Mouse (Mus musculus) inflammation-experienced regulatory T-cells, adult 6 months (primary cell): ENCODE data around the gene Il15ra. TPM values are rescaled to one million over a fixed set of nuclear protein-coding genes. Genes with fewer than 3 reads are reported as not detected.

Source experiments
- ATAC-seq: one replicate; pipeline ENCODE4 v1.8.0; 2017
- polyA plus RNA-seq, 3 experiments: library from polyadenylated mRNA; unstranded; fragments of 100-300 nt; shearing (Covaris generic); gene quantifications; one replicate each; pipeline ENCODE4 v1.2.1; 2017

Gene Il15ra
- 10 to 100 TPM; 26.6 to 36.7 (median 29.9) TPM for polyA plus RNA-seq

DNA sequence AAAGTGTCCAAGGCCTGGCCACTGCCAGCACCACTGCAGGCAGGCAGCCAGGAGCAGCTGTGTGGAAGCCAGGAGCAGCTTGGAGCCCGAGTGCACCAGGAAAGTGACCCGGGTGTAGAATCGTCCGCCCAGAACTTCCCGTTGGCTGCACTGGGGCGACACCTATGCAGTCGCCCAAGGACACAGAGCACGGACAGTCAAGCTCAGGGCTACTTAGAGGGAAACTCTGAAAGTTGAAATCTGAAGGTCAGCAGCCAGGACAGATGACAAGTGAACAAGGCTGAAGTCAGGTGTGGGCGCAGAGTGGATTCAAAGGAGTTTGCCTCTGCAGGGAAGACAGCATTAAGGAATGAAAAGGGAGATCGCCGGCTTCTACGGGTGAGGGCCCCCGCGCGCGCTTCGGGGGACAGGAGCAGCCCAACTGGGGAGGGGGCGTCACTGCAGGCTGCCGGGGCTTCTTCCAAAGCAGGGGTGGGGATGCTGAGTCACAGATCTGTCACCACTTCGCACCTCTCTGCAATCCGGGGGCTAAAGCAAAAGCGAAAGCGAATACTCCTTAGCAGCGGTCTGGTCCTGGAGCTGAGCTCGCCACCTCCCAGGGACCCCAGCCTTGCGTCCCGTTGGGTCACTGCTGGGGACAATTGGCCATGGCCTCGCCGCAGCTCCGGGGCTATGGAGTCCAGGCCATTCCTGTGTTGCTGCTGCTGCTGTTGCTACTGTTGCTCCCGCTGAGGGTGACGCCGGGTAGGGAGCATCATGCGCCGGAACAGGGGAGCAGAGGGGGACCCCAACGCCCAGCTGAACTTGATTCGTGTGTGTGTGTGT lies at the start of gene Il15ra:
Gene Il15ra, plus strand, starts transcription at position 90 of the 825 bp plus-strand sequence.
- peak; percentile 93 for ATAC-seq

DNA sequence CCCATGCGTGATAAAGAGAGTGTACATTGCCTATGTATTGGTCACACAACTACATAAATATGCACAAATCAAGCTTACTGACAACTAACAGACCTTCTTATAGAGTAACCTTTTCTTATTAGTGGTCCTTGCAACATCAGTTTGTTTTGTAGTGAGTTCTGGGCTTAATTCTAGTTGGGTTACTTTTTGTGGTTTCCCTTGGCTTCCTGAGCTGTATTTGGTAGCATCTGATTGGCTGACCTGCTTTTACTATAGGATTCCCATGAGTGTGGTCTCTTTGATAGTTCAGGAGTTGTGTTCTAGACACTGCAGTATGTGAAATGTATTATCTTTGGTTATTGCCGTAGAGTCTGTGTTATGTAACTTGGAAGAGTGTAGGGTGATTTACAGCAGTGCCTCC lies 47.5 kb upstream of the Il15ra start:
- peak; percentile 44 for ATAC-seq

DNA sequence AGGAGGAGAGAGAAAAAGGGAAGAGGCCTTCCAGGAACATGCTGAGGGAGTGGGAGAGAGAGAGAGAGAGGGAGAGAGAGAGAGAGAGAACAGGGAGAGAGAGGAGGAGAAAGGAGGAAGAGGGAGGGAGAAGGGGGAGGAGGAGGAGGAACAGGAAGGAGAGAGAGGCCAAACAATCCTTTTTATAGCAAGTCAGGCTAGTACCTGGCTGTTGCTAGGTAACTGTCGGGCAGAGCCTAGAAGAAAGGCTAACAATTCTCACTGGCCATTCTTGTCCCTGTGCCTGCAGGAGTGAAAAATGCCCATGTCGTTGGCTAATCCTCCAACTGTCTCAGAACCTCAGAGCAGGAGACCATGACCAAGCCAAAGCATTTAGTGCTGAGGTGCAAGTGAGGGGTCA lies 45.8 kb upstream of the Il15ra start:
- no peak for ATAC-seq

DNA sequence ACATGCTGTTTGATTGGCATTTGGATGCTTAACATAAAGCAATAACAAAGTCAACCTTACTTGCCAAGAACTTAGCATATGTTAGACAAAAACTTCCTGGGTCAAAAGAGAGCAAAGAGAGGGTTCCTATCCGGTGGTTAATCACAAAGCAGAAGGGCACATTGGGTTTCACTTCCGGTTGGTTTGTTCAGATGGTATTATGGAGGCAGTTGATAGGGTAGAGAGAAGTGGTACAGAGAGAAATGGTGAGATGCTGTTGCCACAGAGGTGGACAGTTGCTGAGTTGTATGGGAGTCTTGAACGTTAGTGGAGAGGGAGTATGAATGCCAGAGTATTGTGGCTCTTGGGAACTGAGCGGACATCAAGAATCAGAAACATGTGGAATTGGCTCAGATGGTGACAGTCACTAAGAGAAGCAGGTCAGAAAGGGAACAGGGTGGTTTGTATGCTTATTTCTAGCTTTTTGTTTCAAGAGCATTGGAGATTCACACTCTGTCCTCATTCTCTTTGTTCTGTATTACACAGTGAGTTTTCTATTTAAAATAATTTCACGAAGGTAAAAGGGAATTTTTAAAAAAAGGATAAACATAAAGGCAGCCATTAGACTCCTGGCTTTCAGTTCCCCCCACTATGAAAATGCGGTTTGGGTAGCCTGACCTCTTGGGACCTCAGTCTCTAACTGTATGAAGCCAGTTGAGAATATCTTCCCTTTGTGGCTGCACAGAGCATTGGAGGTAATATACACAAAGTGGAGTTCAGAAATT lies 42.8 kb upstream of the Il15ra start:
- ATAC-seq, result peak; percentile 41

DNA sequence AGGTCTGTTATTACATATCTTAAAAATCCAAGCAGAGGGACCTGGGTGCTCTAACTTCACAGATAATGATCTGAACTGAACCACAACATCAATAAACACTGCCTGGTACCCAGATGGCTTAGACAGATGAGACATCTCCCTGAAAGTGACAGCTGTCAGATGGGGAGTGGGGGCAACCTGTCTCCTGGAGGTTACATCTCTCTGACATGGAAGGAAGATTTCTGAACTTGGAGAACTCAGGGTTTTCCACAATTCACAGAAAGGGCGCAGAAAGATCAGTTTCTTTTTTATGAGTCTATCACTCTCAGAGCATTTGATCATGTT lies 42.2 kb upstream of the Il15ra start:
- ATAC-seq, result peak; percentile 33

DNA sequence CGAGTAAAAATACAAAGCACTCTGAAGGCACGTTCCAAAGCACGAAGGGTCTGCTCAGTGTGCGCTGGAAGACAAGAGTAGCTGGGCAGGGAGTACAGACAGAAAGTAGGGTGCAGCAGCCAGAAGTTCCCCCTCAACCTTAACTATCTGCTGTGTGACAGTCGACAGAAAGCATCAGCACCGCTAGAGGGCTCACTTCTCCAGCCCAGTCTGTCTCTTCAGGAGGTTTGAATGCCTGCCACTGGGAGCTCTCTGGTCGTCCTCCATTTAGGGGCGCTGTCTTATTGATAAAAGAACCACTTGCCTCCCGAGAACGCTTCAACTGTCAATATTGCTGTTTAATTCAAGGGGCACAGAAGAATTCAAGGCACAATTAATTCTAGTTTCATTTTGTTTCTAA lies 41.1 kb upstream of the Il15ra start:
- peak; percentile 68 for ATAC-seq

DNA sequence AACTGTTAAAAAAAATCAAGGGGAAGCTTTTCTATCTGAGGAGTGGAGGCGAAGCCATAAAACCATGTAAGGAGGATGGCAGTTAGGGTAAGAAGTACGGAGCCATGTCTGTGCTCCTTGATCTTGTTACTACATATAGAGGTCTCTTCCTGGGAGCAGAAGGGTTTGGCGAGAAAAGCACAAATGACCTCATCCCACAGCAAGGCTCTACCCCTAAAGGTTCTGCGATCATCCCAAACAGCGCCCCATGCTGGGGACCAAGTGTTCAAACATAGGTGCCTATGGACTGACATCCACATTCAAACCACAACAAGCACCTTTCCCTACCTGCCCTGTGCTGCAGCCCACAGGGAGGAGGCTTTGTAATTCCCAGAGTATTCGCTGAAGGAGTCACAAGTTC lies 40.7 kb upstream of the Il15ra start:
- ATAC-seq, result no peak

DNA sequence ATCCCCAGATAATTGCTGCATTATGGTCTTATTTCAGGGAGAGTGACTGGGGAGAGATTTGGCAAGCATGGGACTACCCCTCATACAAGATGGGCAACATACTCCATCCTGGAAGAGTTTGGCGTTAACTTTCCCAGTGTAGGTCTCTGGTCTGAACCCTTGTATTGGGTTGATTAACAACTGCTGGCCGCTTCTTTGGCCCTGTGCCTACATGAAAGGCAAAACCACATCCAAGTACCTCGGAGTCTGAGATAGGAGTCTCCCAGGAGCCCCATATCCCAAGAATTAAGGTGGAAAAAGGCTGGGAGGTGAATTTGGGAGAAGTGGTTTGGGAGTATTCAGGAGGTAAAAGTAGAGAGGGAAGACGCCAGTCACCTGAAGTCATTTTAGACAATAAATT lies 40.3 kb upstream of the Il15ra start:
- no peak for ATAC-seq

DNA sequence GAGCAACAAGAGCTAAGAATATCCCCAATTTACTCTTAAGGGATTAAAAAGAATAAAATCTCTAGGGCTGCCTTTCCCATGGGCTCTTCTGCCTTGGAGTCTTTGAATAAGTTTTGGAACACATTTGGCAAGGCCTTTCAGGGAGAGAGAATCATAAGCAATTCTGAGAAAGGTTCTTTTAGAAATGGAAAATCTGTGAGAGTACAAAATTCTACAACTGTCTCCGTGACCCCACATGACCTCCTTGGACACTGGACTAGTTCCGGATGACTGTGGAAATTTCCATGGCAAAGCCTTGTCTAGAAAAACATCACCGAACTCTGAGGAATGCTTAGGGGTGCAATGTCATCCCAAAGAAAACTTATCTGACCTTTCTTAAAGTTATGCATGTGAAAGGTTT lies 39.8 kb upstream of the Il15ra start:
- no peak for ATAC-seq

DNA sequence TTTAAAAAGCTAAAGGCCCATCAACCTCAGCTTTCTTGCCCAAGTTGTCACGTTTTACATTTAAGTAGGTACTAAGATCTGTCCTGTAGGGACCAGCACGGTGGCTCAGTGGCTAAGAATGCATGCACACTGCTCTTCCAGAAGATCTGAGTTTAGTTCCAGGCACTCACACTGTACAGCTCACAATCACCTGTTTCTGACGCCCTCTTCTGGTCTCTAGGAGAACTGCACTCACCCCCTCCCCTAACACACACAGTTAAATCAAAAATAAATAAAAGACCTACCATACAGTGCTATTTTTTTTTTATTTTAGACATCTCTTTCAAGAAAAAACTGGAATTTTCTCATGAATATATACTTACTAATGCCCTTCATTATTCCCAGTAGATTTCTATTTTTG lies 32.9 kb upstream of the Il15ra start:
- peak; percentile 66 for ATAC-seq

DNA sequence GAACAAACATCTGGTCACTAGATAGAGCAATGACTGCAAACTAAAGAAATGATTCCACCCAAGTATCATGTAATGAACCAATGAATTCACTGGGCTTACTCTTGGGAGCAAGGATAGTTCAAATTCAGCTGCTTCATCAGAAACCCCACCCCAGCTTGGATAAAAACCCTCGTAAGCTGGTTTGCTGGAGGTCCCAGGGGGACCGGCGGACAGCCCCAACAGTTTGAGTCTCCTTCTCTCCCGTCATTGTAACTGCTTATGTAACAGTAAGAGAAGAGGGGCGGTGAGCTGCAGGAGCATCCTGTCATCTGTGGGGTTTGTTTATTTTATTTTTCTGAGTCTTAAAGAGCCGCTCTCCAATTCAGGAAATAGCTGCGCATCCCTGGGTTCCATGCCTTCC lies 25.5 kb upstream of the Il15ra start:
- no peak for ATAC-seq

DNA sequence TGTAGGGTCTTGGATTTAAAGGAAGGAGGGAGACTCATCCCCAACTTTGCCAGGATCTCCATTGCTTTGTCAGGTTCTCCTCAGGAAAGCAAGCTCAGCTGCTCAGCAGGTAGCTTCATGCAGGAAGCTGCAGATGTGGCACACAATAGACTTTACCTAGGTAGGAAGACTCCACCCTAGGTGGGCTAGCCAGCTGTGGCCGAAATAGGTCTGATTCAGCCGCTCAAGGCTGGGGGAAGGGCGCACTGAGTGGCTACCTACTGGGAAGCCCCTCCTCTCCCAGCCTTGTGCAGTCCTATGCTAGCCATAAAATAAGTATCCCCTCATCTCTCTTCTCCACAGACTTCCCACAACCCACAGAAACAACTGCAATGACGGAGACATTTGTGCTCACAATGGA lies 22.4 kb upstream of the Il15ra start:
- no peak for ATAC-seq

DNA sequence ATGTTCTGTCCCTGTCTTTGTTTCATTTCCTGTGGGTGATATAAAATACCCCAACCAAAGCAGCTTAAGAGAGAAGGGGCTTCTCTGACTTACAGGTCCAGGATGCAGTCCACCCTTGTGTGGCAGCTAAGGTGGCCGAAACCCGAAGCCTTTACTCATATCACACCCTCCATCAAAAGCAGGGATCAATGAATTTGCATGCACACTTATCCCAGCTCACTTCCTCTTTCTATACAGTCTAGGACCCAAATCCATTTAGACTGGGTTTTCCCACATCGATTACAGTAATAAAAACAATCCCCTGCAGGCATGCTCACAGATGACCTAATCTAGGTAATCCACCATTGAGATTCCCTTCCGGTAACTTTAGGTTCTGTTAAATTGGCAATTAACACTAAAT lies 18.6 kb upstream of the Il15ra start:
- no peak for ATAC-seq

DNA sequence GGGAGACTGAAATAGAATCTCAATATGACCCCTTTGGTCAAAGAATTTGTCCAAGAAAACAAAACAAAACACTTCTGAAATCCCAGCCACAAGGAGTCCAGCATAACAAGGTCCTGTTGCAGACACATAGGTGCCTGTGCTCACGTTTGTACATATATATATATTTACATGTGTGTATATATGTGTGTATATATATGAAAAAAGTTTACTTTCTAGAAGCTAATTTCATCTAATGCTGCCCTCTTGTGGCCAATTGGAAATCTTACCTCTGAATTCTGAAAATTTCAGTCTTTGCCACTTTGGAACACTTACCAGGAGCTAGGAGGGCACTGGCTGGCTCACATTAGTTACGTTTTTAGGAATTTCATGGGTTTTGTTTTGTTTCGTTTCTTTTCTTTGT lies 17.7 kb upstream of the Il15ra start:
- ATAC-seq, result no peak

DNA sequence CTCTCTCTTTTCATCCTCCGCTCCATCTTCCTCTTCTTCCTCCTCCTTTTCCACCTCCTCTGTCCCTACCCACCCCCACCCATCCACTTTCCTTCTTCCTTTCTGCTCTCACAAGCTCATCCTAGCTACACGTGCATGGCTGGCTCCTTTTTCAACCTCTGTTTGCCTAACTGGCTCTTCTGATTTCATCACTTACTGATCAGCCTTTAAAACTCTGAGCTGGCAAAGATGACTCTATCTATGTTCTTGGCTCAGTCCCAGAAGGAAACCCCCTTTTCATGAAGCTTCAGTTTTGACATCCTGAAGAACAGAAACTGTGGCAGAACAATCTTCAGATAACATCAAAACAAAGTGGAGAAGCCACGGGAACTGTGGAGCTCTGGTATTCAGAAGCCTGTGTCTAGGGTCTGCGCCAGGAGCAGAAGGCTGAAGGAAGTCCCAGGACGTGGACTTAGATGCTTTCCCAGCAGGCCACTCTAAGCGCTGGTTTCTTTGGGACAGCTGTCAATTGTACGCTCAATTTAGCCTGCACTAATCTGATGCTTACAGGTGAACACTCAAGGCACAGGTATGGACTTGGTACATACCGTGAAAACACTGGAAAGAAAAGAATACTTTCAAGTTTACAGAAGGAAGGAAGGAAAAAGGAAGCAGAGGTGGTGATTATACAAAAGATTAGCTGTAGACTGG lies 14.7 kb upstream of the Il15ra start:
- ATAC-seq, result no peak

DNA sequence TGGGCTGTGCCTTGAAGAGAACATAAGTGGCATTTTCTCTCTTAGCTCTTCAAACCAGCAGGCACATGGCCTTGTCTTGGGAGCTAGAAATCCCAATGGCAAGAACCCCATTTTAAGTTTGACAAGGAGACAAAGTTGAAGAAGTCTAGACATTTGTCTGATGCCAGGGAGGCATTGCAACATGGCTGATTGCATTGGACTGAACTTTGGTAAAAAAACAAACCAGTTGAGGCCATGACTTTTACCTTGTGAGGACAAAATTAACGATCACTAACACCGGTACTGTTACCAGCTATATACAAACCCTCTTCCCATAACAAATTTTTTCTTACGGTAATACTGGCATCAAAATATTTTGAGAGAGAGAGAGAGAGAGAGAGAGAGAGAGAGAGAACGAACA lies 11.7 kb upstream of the Il15ra start:
- ATAC-seq, result no peak

DNA sequence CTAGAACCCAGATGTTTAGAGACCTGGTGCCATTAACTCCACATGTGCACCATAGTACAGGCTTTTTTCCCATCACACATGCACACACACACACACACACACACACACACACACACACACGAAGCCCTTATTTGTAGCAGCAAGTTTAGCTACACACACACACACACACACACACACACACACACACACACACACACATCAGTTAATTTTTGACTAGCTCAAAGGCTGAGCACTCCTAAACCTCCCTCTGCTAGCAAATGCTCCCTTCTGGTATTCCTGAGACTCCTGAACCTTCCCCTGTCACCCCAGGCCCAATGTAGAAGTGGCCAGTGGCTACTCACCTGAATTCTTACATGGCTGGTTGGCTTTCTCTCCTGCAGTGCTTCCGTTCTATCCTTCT lies 11.0 kb upstream of the Il15ra start:
- no peak for ATAC-seq

DNA sequence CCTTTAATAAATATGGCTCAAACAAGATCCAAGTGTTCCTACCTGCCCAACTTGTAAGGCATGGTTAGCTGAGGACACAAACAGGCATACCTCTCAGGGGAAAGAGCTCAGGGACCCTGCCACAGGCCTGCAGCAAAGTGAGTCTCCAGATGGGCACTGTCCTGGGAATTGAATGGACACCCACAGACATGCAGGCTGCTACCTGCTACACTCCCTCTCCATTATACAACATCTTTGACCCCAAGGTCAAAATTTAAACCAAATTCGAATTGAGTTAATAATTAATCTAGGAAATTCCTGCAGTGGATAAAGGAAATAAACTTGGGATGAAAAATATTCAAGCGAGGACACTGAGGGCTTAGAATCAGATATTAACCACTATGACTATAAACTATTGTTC lies 9.2 kb upstream of the Il15ra start:
- ATAC-seq, result no peak

DNA sequence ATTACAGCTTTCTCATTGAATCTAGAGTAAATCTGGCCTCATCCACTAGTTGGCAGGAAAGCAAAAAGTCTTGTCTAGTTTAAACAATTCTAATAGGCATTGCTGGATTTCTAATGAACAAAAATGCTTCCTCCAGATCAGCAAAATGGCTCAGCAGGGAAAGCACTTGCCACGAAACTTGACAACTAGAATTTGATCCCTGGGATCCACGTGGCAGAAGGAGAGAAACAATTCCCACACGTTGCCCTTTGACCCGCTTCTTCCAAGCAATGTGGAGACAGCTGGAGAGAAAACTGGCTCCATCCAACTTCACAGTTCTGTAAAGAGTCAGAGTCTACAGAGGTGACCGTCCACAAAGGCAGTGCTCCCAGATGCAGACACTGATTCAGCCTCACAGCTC lies 6.1 kb upstream of the Il15ra start:
- no peak for ATAC-seq

DNA sequence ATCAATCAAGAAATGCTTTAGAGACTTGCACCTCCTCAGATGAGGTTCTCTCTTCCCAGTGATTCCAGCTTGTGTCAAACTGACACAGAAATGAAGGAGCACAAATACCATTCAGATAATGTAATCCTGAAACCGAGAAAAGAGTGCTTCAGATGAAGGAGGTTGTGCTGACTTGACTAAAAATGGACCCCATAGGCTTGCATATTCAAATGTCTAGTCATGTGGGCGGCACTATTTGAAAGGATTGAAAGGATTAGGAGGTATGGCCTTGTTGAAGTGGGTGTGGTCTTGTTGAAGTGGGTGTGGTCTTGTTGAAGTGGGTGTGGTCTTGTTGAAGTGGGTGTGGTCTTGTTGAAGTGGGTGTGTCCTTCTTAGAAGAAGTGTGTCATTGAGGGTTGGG lies 5.2 kb upstream of the Il15ra start:
- no peak for ATAC-seq

DNA sequence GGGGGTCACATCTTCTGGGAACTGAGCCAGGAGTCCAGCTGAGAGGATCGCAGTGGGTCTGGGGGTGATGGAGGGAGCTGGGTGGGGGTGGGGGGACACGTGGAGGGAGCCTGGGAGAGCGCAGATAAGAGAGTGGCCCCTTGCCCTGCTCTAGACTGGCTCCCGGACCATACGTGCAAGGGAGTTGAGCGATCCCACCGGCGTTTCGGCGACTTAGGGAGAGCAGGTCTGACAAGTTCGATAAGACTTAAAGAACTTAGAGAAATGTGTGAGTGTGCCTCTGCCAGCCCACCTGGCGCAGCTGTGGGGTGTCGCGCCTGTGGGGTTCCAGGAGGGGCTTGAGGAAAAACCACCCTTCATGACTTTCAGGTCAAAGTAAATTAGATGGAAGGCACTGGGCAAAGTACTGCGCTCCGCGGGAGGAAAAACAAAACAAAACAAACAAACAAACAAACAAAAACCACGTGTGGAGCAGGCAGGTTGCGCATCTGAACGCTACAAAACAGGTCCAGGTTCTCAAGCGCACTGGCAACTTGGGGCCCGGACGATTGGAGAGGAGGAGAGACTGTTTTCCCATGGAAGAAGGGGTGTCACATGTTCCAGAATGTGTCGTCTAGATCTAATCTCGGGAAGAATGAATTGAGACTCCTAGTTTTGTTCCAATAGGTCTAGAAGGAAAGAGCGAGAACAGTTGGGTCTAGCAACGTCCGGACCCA lies 1.1 kb downstream of the Il15ra start:
- peak; percentile 22 for ATAC-seq

DNA sequence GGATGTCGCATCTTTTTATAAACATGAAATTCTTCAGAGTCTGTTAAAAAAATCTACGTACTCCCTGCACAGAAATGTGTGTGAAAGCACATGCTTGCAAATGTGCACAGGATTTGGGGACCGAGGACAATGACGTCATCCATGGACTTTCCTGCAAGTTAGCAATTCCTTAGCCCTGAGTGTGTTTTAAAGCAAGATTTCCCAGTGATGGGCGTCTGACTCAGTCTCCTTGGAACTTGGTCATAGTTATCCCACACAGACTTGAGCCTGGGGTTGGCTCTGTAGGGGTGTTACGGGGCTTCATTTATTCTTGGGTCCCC lies 1.6 kb downstream of the Il15ra start:
- ATAC-seq, result no peak

DNA sequence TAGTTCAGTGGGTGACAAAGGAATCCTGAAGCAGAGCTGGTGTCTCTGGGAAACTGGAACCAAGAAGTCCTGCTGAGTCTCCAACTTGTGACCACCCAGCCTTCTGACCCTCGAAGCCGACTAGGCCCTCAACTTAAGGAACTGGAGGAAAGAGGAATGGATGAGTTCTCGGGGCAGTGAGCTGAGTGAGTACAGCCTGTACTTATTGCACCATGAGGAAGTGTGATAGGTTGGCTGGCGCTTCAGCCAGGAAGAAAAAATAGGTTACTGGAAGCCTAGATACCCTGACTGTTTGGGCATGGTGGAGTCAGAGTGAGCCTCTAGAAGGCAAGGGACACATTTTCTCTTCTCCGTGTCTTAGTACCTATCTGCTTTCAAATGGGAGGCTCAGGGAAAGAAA lies 3.4 kb downstream of the Il15ra start:
- no peak for ATAC-seq
